Mouse (Mus musculus) activated CD4-positive, CD25-positive, alpha-beta regulatory T cell, adult 4 months (primary cell): ENCODE measurements around the gene Atp2a1. TPM values are rescaled to one million over a fixed set of nuclear protein-coding genes. Genes with fewer than 3 reads are reported as not detected.
A peak's percentile ranks its signal among the peaks of the same experiment; 100 is the strongest.
"Not testable (repeated sequence)": the region's sequence is repeated elsewhere in the genome, so short reads cannot be mapped to it uniquely, and the experiment has no call there.

ENCODE experiments used
- ATAC-seq: one replicate; pipeline ENCODE4 v1.8.0; 2017
- polyA plus RNA-seq, 2 experiments: library from polyadenylated mRNA; unstranded; fragments of 100-300 nt; shearing (Covaris generic); gene quantifications; one replicate each; pipeline ENCODE4 v1.2.1; 2017

The Atp2a1 gene
- under 1 TPM in 1 of 2 experiments, not detected in 1; 0.18 TPM for polyA plus RNA-seq

GRCm38 (mm10) chr7:126463004-126463403 is at the start of gene Atp2a1:
Atp2a1 (minus strand) TSS chr7:126463108.
- no peak for ATAC-seq

- no peak for ATAC-seq
Measured at GRCm38 (mm10) chr7:126511287-126511686, 48.4 kb upstream of the Atp2a1 start.

DNA sequence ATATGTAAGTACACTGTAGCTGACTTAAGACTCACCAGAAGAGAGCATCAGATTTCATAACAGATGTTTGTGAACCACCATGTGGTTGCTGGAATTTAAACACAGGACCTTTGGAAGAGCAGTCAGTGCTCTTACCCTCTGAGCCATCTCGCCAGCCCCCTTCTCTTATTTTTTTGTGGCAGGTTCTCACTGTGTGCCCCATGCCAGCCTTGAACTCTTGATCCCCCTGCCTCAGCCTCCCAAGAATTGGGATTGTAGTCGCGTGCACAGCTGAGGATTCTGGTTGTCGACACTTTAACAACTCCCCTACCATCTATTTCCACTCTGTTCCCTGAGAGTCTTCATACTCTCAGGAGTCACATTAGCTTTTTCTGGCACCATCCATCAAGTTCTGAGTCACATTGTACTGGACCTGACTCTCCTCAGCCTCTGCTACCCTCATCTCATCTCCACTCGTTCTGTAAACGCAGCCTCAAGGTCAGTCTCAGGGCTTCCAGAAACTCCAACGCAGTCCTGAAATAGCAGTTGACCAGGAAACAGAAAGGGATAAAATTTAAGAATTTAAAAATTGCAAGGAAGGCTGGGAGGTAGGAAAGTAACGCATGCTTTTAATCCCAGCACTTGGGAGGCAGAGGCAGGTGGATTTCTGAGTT is 44.3 kb upstream of the Atp2a1 start:
- ATAC-seq, result no peak

GRCm38 (mm10) chr7:126504913-126505312 is 42.0 kb upstream of the Atp2a1 start:
- no peak for ATAC-seq

DNA sequence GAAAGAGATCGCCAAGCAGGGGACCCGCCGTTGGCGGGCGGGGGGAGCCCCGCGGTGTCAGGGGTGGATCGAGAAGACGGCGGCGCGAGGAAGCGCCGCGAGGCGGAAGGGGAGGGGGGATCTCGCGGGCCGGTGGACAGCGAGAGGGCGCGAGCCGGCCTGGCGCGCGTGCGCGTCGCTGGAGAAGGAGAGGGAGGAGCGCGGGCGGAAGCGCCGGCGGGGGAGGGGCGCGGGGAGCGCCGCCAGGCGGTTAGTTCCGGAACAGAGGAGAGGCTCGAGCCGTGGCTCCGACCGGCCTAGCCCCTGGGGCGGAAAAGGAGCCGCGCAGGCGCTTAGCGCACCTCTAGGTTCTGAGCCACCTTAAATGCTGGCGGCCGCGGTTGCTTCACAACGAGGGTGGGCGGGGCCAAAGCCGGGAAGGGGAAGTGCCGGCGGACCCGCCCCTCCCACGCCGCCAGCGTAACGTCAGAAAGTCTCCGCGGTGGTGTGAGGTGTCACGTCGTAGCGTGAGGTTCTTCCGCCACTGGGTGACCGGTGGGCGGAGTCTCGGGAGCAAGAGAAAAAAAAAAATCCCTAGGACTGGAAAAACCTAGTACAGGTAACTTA is 40.5 kb upstream of the Atp2a1 start, which contains the start of gene Atxn2l:
Atxn2l (minus strand) TSS at position 165 of the 606 bp plus-strand sequence.
- ATAC-seq, result peak; percentile 85

- ATAC-seq, result no peak
Measured at GRCm38 (mm10) chr7:126502751-126503150, 39.8 kb upstream of the Atp2a1 start.

DNA sequence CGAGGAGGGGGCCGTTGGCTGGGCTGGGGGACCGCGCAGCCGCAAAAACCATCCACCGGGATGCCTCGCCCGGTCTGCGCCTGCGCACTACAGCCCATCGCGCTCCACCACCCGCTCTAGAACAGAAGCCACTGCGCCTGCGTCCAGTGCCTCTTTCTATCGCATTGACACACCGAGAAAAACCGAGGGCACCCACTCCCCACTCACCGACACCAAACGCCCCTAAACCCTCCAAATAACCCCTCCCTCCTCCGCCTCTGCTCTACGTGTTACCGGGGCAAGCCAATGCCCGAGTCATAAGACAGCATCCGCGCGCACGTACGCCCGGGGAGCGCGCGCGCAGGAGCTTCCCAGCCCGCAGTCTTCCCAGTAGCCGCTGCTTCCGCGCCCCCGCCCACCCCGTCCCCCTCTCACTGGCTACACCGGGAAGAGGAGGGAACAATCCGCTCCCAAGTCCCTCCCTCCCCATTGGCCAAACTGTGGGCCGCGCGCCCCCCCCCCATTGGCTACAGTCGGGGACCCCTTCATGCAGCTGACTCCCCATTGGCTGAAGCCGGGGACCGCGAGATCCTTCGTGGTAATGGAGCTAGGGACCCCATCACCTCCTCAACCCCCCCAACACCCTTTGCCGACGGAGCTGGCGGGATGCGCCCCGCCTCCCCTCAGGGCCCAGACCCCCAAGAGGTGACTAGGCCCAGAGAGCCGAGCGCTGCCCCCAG is 39.3 kb upstream of the Atp2a1 start:
- ATAC-seq, result peak; percentile 10

GRCm38 (mm10) chr7:126501684-126502022 is 38.7 kb upstream of the Atp2a1 start:
- peak; percentile 0 for ATAC-seq

- ATAC-seq, result no peak
Measured at GRCm38 (mm10) chr7:126499416-126499815, 36.5 kb upstream of the Atp2a1 start.

DNA sequence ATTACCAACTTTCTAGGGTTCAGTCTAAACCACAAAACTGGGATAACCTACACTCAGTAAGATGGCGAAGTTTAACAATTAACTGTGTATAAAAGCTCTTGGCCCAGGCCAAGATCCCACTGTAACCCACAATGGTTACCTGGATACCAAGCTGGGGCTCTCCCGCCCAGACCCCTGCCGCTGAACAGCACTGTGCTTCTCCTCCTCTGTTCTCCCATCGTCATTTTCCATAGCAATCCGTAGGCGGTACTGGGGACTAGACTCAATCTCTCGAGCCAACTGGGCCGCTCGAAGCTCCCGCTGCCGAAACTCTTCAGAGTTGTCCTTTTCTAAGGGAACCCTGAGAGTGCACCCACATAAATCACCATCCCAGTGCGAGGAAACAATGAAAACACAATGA is 35.1 kb upstream of the Atp2a1 start:
- ATAC-seq, result no peak

DNA sequence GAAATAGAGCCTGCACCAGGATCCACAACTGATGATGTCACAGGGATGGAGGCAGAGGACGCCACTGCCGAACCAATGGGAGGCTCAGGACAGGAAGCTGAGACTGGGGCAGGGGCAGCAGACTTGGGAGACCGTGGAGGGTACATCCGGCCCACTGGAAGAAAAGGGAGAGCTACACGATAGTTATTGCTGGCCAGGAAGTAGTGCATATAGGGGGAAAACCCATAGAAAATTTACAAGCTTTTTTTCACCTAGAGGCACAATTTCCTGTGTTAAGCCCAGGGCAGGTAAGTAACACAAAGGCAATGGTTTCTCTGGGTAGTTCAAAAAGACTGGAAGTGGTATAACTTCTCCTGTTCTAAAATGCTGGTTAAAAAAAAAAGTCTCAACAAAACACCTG is 33.6 kb upstream of the Atp2a1 start:
- ATAC-seq, result peak; percentile 80

- no peak for ATAC-seq
Measured at GRCm38 (mm10) chr7:126494120-126494519, 31.2 kb upstream of the Atp2a1 start.

DNA sequence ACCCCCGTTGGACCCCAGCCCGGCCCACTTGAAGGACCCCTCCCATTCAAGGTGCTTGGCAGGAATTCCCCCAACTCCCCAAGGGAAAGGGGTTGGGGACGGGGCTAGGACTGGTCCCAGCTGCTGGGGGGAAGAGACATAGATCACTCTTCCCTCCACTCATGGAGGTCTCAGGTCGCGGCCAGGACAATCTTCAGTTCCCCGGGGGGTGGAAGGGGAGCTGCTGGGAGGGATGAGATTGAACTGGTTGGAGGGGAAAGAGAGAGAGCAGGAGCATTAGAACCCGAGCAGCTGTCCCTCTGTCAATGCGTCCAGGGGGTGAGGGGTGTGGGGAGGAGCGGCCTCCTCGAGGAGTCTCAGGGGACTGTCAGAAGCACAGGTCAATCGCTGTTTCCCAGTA is 29.1 kb upstream of the Atp2a1 start:
- ATAC-seq, result no peak

DNA sequence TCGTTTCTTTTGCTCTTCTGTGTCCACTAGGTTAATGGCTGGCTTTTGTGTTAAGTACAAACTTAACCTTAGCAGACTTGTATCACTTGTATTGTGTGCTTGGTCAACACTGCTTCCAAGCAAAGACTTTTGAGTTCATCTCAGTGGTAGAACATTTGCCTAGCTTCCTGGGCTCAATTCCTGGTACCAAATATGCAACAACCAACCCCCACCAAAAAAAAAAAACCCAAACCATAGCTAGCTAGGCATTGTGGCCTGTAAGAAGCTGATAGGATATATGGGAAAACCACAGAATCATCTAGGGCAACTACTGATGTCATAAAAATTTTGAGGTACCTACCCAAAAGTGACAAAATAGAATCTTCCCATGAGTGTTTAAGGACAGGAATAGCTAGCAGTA is 28.1 kb upstream of the Atp2a1 start:
- no peak for ATAC-seq

DNA sequence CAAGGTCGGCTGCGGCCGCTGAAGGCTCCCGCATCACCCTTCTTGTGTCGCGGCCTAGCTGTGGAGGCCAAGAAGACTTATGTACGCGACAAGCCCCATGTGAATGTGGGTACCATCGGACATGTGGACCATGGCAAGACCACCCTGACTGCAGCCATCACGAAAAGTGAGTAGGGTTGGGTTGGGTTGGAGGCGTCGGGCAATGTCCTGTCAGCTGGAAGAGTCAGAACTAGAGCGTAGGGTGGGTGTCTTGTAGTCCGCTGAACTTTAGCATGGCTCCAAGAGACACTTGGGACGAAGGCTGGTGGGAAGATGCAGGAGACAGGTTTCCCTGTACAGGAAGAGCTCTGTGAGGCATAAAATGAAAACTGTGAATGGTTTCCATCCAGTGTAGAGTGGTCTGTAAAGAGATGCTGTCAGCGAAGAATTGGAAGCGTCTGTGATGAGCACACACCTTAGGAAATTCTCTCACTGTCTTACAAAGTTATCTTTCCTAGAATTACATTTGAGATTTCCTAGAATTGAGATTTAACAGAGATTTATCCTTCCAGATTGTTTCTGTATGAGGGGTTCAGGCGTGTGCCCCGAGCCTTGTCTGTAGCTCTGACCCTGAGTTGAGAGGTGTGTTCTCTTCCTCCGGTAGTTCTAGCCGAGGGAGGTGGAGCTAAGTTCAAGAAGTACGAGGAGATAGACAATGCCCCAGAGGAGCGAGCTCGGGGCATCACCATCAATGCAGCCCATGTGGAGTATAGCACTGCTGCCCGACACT is 24.9 kb upstream of the Atp2a1 start:
- ATAC-seq, result not testable (repeated sequence)

- peak; percentile 82 for ATAC-seq
Measured at GRCm38 (mm10) chr7:126487052-126487483, 24.2 kb upstream of the Atp2a1 start, which contains the start of gene Tufm. Tufm (plus strand) TSS chr7:126487361.

DNA sequence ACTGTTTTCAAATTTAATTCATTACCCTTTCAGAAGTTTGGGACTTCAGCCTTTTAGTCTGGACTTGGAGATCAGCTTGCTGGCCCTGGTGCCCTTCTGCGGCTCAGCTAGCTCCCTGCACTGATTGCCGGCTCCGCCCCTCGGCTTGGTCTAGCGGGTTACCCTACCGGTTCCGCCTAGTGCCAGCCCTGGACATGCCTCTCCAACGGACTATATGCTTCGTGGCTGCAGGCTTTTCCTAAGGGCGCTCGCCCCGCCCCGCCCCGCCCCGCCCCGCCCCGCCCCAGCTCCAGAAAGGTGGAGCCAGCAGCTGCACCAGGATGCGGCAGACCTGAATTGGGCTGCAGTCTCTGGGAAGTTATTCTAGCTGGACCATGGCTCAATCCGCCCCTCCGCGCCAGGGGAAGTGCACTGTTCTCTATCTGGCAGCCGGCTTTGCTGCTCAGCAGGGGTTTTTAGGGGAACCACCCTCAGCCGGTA is 19.5 kb upstream of the Atp2a1 start:
- no peak for ATAC-seq

GRCm38 (mm10) chr7:126481699-126482098 is 18.8 kb upstream of the Atp2a1 start:
- ATAC-seq, result peak; percentile 26

GRCm38 (mm10) chr7:126474993-126475581 is 12.2 kb upstream of the Atp2a1 start, which contains the start of gene Sh2b1:
Sh2b1 (minus strand) TSS chr7:126475424.
- ATAC-seq, result peak; percentile 48

GRCm38 (mm10) chr7:126474486-126474955 is 11.6 kb upstream of the Atp2a1 start:
- no peak for ATAC-seq

GRCm38 (mm10) chr7:126473470-126474086 is 10.7 kb upstream of the Atp2a1 start:
- no peak for ATAC-seq

DNA sequence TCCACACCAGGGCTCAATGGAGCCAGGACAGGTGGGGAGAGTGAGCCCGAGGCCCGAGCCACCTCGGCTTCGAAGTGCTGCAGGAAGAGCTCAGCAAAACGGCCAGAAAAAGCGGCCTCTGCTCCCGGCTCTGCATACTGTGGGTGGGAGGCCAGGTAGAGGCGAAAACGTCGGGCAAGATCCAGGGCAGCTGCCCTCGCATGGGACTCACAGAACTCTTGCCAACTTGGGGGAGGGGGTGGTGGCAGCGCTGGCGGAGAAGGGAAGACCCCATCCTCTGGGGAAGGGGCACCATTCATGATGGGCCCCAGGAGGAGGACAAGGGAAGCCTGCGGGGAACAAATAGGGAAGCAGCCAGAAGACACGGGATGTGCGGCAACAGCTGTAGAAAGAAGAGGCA is 9.8 kb upstream of the Atp2a1 start:
- ATAC-seq, result no peak
